Mouse (Mus musculus): ENCODE measurements at regions not wholly inside any gene's neighbourhood (a gene's known extent, or its start where the extent isn't known, plus 50 kb on each side); places are given as distances from the start of the nearest gene placed in this dataset.

GRCm38 (mm10) chr15:88537190-88537589, 62.9 kb upstream of the Zdhhc25 start:
- no peak for ATAC-seq (ENCODE audit: poor library complexity, severe bottlenecking)

- ATAC-seq (ENCODE audit: poor library complexity, severe bottlenecking), result no peak
Measured at GRCm38 (mm10) chr15:88542567-88542966, 57.5 kb upstream of the Zdhhc25 start.

GRCm38 (mm10) chr15:88544216-88544615, 55.9 kb upstream of the Zdhhc25 start:
- ATAC-seq (ENCODE audit: poor library complexity, severe bottlenecking), result no peak

- no peak for ATAC-seq (ENCODE audit: poor library complexity, severe bottlenecking)
Measured at GRCm38 (mm10) chr15:88548261-88548660, 51.8 kb upstream of the Zdhhc25 start.

Measured in megakaryocyte, adult 5-6 weeks (primary cell).